Mouse (Mus musculus) lung, embryonic 15.5 days (tissue): ENCODE data around the gene Irf9. TPM values are rescaled to one million over a fixed set of nuclear protein-coding genes. Genes with fewer than 3 reads are reported as not detected.

Experiments
- ATAC-seq: fragments of 200-750 bp; cut with Nextera tagmentation; 2 replicates; pipeline ENCODE4 v1.8.0; 2017; ENCODE audit warnings: moderate number of reproducible peaks, borderline replicate concordance; ENCODE audit not compliant: low FRiP score, low TSS enrichment; ENCODE audit errors: extremely low read depth
- H3K27ac ChIP-seq: fragments of 300-500 bp; sonication (generic); 2 replicates; pipeline ENCODE4 v1.5.1; 2015; ENCODE audit warnings: moderate library complexity, mild to moderate bottlenecking, inconsistent platforms
- H3K27me3 ChIP-seq: fragments of 300-500 bp; sonication (generic); 2 replicates; pipeline ENCODE4 v1.6.1; 2015; ENCODE audit warnings: inconsistent platforms
- H3K36me3 ChIP-seq: fragments of 300-500 bp; sonication (generic); 2 replicates; pipeline ENCODE4 v1.6.1; 2015; ENCODE audit warnings: inconsistent platforms
- H3K4me1 ChIP-seq: fragments of 300-500 bp; sonication (generic); 2 replicates; pipeline ENCODE4 v1.6.1; 2015; ENCODE audit warnings: inconsistent platforms
- H3K4me2 ChIP-seq: fragments of 300-500 bp; sonication (generic); 2 replicates; pipeline ENCODE4 v1.6.1; 2015; ENCODE audit warnings: inconsistent platforms, mild to moderate bottlenecking, moderate library complexity
- H3K4me3 ChIP-seq: fragments of 300-500 bp; sonication (generic); 2 replicates; pipeline ENCODE4 v1.5.1; 2015; ENCODE audit warnings: mild to moderate bottlenecking, inconsistent platforms
- H3K9ac ChIP-seq: fragments of 300-500 bp; sonication (generic); 2 replicates; pipeline ENCODE4 v1.6.1; 2015; ENCODE audit warnings: inconsistent platforms
- H3K9me3 ChIP-seq: fragments of 300-500 bp; sonication (generic); 2 replicates; pipeline ENCODE4 v1.6.1; 2016; ENCODE audit warnings: inconsistent platforms
- WGBS: fragments of 180-500 bp; shearing (Covaris S2); methylation state at CpG from one replicate; pipeline ENCODE4 v1.1.7; 2015; 5-methylcytosine and 5-hydroxymethylcytosine counted together
- polyA plus RNA-seq: library from polyadenylated mRNA; unstranded; fragments of >200 nt; fragmentation: Nextera tagmentation; extraction: Ambion mirVana; gene quantifications from 2 replicates; pipeline ENCODE4 v1.2.1, GENCODE M21; 2015

Gene Irf9
- 12.5 and 14.4 TPM in 2 replicates for polyA plus RNA-seq

GRCm38 (mm10) chr14:55603271-55603632 lies at the start of gene Irf9:
Irf9 (plus strand) TSS chr14:55603571.
- Histone ChIP-seq H3K4me3 (peak within 1 kb of the TSS; percentile 39), H3K36me3 (peaks cover 64% of the 10 kb centered on the region), H3K4me2 (peak within 1 kb of the TSS; percentile 61), H3K4me1 (peaks cover 16% of the 10 kb centered on the region), H3K27ac (peak within 1 kb of the TSS; percentile 76), H3K27me3 (no peaks in the 10 kb centered on the region), H3K9me3 (no peaks in the 10 kb centered on the region), H3K9ac (peak within 1 kb of the TSS; percentile 33; the same call in 1 of the 2 replicates)
- ATAC-seq: no peak
- WGBS: 79% methylated on average over 7 of the region's 7 CpGs

- no peaks in the 10 kb centered on the region for H3K9me3 ChIP-seq
- no peaks in the 10 kb centered on the region for H3K27me3 ChIP-seq
- no peak overlapping the region for H3K4me3 ChIP-seq
- no peak overlapping the region for H3K27ac ChIP-seq
- no peak for ATAC-seq
- H3K36me3 ChIP-seq: peaks cover 7% of the 10 kb centered on the region; the same call in 1 of the 2 replicates
- peaks cover 11% of the 10 kb centered on the region for H3K4me1 ChIP-seq
- no peak overlapping the region for H3K4me2 ChIP-seq
- no peak overlapping the region for H3K9ac ChIP-seq
Measured at GRCm38 (mm10) chr14:55554635-55555034, 48.7 kb upstream of the Irf9 start.

- Histone ChIP-seq H3K27me3 (no peaks in the 10 kb centered on the region), H3K9ac (no peak overlapping the region), H3K4me1 (peaks cover 11% of the 10 kb centered on the region), H3K4me3 (no peak overlapping the region), H3K4me2 (no peak overlapping the region), H3K27ac (no peak overlapping the region), H3K9me3 (no peaks in the 10 kb centered on the region), H3K36me3 (no peaks in the 10 kb centered on the region)
- 65% methylated on average over 3 of the region's 3 CpGs for WGBS
- ATAC-seq: no peak
Measured at GRCm38 (mm10) chr14:55555788-55556187, 47.6 kb upstream of the Irf9 start.

- H3K36me3 ChIP-seq: no peaks in the 10 kb centered on the region
- WGBS: 18% methylated on average over 5 of the region's 5 CpGs
- ATAC-seq: no peak
- H3K27ac ChIP-seq: peak overlapping the region; percentile 41; the same call in 1 of the 2 replicates
- no peak overlapping the region for H3K9ac ChIP-seq
- H3K27me3 ChIP-seq: no peaks in the 10 kb centered on the region
- H3K4me3 ChIP-seq: no peak overlapping the region
- H3K9me3 ChIP-seq: no peaks in the 10 kb centered on the region
- H3K4me1 ChIP-seq: peaks cover 22% of the 10 kb centered on the region
- H3K4me2 ChIP-seq: no peak overlapping the region
Measured at GRCm38 (mm10) chr14:55557003-55557402, 46.4 kb upstream of the Irf9 start.

- Histone ChIP-seq H3K4me1 (peaks cover 25% of the 10 kb centered on the region), H3K27me3 (no peaks in the 10 kb centered on the region), H3K4me2 (no peak overlapping the region), H3K9me3 (no peaks in the 10 kb centered on the region), H3K27ac (peak overlapping the region; percentile 41; the same call in 1 of the 2 replicates), H3K9ac (no peak overlapping the region), H3K36me3 (no peaks in the 10 kb centered on the region), H3K4me3 (no peak overlapping the region)
- ATAC-seq: no peak
- 77% methylated on average over 3 of the region's 3 CpGs for WGBS
Measured at GRCm38 (mm10) chr14:55557587-55557986, 45.8 kb upstream of the Irf9 start.

- 47% methylated on average over 6 of the region's 6 CpGs for WGBS
- peaks cover 25% of the 10 kb centered on the region for H3K4me1 ChIP-seq
- H3K36me3 ChIP-seq: peaks cover 2% of the 10 kb centered on the region; the same call in 1 of the 2 replicates
- no peak overlapping the region for H3K27ac ChIP-seq
- peak overlapping the region; percentile 79 for H3K4me3 ChIP-seq
- peak overlapping the region; percentile 70 for H3K4me2 ChIP-seq
- peak overlapping the region; percentile 32; the same call in 1 of the 2 replicates for H3K9ac ChIP-seq
- no peaks in the 10 kb centered on the region for H3K27me3 ChIP-seq
- H3K9me3 ChIP-seq: no peaks in the 10 kb centered on the region
- ATAC-seq: no peak
Measured at GRCm38 (mm10) chr14:55558740-55559448, 44.5 kb upstream of the Irf9 start.

- H3K9ac ChIP-seq: peak within 1 kb of the TSS; percentile 78
- peak within 1 kb of the TSS; percentile 79 for H3K4me3 ChIP-seq
- peak within 1 kb of the TSS; percentile 99 for H3K27ac ChIP-seq
- no peaks in the 10 kb centered on the region for H3K27me3 ChIP-seq
- peak within 1 kb of the TSS; percentile 70 for H3K4me2 ChIP-seq
- ATAC-seq: peak; percentile 80
- peaks cover 11% of the 10 kb centered on the region for H3K36me3 ChIP-seq
- 0% methylated on average over 27 of the region's 27 CpGs for WGBS
- H3K9me3 ChIP-seq: no peaks in the 10 kb centered on the region
- peaks cover 25% of the 10 kb centered on the region for H3K4me1 ChIP-seq
Measured at GRCm38 (mm10) chr14:55559799-55560201, 43.6 kb upstream of the Irf9 start, which contains the start of gene Dcaf11. Dcaf11 (plus strand) TSS chr14:55560006.

- Histone ChIP-seq H3K4me1 (peaks cover 25% of the 10 kb centered on the region), H3K4me3 (peak within 1 kb of the TSS; percentile 79), H3K36me3 (peaks cover 18% of the 10 kb centered on the region), H3K9ac (peak within 1 kb of the TSS; percentile 78), H3K27ac (peak within 1 kb of the TSS; percentile 99), H3K9me3 (no peaks in the 10 kb centered on the region), H3K4me2 (peak within 1 kb of the TSS; percentile 70), H3K27me3 (no peaks in the 10 kb centered on the region)
- WGBS: under 1% methylated on average over 51 of the region's 51 CpGs
- peak; percentile 95 for ATAC-seq
Measured at GRCm38 (mm10) chr14:55560202-55561073, 42.9 kb upstream of the Irf9 start, which contains the start of gene A730061H03Rik. A730061H03Rik (minus strand) TSS chr14:55560406.

GRCm38 (mm10) chr14:55561860-55562259 lies 41.5 kb upstream of the Irf9 start:
- 76% methylated on average over 10 of the region's 10 CpGs for WGBS
- ATAC-seq: no peak

GRCm38 (mm10) chr14:55563249-55563648 lies 40.1 kb upstream of the Irf9 start:
- Histone ChIP-seq H3K4me3 (no peak overlapping the region), H3K36me3 (peaks cover 44% of the 10 kb centered on the region), H3K4me2 (no peak overlapping the region), H3K4me1 (peaks cover 17% of the 10 kb centered on the region), H3K9me3 (no peaks in the 10 kb centered on the region), H3K27me3 (no peaks in the 10 kb centered on the region), H3K27ac (no peak overlapping the region), H3K9ac (no peak overlapping the region)
- WGBS: 87% methylated on average over 11 of the region's 11 CpGs
- ATAC-seq: no peak

More at GRCm38 (mm10) chr14:55561860-55562259, 41.5 kb upstream of the Irf9 start:
- Histone ChIP-seq H3K9ac (no peak overlapping the region), H3K36me3 (peaks cover 31% of the 10 kb centered on the region), H3K27ac (no peak overlapping the region), H3K4me3 (no peak overlapping the region), H3K9me3 (no peaks in the 10 kb centered on the region), H3K27me3 (no peaks in the 10 kb centered on the region), H3K4me2 (peak overlapping the region; percentile 70), H3K4me1 (peaks cover 25% of the 10 kb centered on the region)

- H3K27me3 ChIP-seq: no peaks in the 10 kb centered on the region
- ATAC-seq: no peak
- H3K4me2 ChIP-seq: no peak overlapping the region
- no peak overlapping the region for H3K4me3 ChIP-seq
- WGBS: 68% methylated on average over 3 of the region's 3 CpGs
- no peak overlapping the region for H3K9ac ChIP-seq
- H3K9me3 ChIP-seq: no peaks in the 10 kb centered on the region
- peaks cover 60% of the 10 kb centered on the region for H3K36me3 ChIP-seq
- peaks cover 14% of the 10 kb centered on the region for H3K4me1 ChIP-seq
- H3K27ac ChIP-seq: no peak overlapping the region
Measured at GRCm38 (mm10) chr14:55565748-55566147, 37.6 kb upstream of the Irf9 start.
